Mouse (Mus musculus) heart, adult 9 months (tissue): ENCODE results near the gene Tlr6.

Experiments
- DNase-seq, 2 experiments: peaks; one replicate each; pipeline ENCODE4 v3.0.0; 2022; ENCODE audit warnings: low spot score in 2 of 2

The Tlr6 gene

GRCm38 (mm10) chr5:64932215-64932614 lies 27.7 kb downstream of the Tlr6 start:
- no peak for DNase-seq

GRCm38 (mm10) chr5:64922891-64923381 lies 37.0 kb downstream of the Tlr6 start:
- DNase-seq, result peak; percentile 10 to 17

- DNase-seq, result no peak
Measured at GRCm38 (mm10) chr5:64918616-64919597, 41.0 kb downstream of the Tlr6 start.

DNA sequence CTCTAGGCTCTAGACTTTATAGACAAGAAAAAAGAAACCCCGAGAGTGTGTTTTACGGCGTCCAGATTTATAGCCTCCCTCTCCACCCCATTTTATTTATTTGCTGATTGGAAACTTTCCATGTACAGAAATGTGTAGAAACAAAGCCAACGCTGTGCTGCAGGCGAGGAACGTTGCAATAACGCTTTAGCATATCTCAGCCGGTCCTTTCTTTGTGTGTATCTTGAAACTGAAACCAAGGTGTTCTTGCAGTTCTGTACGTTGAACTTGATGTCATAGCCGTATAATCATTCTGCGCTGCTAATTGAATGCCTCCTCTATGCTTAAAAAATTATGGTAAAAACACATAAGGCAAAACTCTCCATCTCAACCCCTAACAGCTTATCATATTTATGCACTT lies 42.2 kb downstream of the Tlr6 start:
- no peak for DNase-seq

DNA sequence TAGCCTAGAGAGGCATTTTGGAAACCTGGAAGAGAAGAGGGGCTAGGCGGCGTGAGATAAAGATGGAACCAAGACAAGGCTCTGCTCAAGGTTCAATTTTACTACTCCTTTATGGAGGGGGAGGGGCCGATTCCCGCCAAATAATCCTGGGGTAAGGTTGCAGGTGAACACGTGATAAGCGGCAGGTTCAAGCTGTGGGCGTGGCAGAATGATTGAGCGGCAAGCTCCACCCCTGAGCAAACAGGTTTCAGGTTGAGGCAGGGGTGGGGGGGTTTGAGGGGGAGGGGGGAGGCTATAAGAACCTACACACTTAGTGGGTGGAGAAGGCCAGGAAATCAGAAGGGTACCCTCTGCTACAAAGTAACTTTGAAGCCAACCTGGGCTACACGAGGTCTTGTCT lies 42.7 kb downstream of the Tlr6 start:
- no peak for DNase-seq

DNA sequence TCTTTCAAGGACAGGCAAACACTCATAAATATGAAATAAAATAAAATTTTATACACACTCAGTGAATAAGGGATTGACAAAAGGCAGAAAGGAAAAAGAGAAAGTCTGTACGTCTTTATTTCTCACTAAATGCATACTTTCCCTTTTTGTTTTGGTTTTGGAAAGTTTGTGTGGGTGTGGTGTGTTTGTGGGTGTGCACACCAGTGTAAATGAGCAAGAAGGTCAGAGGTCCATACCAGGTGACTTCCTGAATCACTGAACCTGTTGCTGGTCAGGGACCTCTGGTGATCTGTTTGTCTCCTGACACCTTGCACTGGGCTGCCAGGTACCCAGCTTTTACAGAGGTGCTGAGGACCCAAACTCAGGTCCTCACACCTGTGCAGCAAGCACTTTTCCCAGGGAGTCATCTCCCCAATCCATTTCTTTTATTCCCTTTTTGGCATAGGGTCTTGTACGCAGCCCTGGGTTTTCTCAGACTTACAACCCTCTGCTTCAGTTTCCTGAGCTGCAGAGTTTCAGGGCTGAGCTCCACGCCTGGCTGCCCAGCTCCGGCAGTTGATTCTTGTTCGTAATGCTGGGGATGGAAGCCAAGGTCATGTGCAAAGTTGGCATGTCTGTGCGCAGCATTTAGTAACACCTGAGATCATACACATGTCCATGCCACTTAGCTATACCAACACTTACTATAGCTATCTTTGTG lies 51.2 kb downstream of the Tlr6 start:
- DNase-seq, result no peak

GRCm38 (mm10) chr5:64907906-64908305 lies 52.0 kb downstream of the Tlr6 start:
- DNase-seq, result no peak

DNA sequence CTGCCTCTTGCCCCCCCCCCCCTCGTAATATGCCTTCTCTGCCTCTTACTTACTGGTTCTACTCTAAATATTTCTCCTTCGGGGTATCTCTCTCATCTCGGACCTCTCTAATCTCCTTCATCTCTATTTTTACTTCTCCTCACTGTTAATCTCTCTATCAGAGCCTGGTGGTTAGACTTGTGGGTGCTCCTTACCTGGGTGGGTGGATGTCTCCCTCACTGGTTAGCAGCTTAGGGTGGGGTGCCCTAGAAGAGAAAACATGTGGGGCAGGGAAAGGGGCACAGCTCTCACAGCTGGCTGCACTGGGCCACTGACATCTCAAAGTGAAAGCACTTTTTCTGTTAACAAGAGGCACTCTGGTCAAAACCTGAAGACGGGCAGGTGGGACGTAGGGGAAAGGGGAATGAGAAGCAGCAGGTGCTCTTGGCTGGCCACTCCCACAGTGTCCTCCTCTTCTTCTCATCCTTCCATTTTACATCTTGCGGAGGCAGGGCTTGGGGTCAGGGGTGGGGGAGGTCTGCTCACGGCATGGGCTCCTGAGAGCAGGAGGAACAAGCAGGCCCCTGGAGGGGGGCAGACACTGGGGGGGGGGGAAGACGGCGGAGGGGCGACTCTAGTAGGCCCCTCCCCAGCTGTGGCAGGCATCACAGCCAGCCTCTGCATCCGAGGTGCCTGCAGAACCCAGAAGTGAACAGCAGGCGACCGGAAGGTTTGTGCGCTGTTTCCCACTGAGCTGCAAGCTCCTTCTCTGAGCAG lies 54.2 kb downstream of the Tlr6 start:
- no peak for DNase-seq
